Mouse (Mus musculus) induced T-regulatory cell, adult 2 months (primary cell): ENCODE results near the gene Arfip1.
"Not testable (repeated sequence)": the region's sequence is repeated elsewhere in the genome, so short reads cannot be mapped to it uniquely, and the experiment has no call there.

Experiments used
- DNase-seq: peaks from one replicate; pipeline ENCODE4 v3.0.0-alpha.2; 2012; ENCODE audit warnings: low read depth

Arfip1 gene

DNA sequence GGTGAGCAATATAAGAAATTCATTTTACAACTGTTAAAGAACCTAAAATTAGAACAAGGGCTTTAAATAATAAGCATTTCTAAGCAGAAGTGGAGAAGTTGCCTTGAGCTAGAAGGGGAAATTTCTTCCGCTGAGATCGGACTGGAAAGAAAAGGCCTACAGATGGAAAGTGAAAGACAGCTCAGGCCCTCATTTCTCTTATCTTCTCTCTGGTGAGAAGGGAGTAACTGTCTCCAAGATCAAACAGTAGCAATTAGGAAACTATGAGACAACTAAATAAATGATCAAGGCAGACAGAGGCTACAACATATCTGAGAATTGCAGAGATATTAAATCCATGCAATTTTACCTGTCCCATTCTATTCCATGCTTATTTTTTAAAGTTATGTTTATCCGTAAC, 11.9 kb downstream of the Arfip1 start:
- DNase-seq: peak; percentile 42

DNA sequence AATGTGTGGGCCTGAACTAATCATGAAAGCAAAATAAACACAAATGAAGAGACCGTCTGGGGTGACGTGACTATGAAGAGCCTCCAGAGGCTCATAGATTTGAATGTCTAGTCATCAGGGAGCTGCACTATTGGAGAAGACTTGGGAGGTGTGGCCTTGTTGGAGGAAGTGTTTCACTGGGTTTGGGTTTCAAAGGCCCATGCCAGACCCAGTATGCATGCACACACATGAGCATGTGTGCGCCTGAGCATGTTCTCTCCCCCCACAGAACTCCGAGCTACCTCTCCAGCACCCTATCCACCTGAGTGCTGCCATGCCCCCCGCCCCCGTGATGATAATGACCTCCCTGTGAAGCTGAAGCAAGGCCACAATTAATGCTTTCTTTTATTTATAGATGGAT, 12.8 kb downstream of the Arfip1 start:
- peak; percentile 30 for DNase-seq

DNA sequence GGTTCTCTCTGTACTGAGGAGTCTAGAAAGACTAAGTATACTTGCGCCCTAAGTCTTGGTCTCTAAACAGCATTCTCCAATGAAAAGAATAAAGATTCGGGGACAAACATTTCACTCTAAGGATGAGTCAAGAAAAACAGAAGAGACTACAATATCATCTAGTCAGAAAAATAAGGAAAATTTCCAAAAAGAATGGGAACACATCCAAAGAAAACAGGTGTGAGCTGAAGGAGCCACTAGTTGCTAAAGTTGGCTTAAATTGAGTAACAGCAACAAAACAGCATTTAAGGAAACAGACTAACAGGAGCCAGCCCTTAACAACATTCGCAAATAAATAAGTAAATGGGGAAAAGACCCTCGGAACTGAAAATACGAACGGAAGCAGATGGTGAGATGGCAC, 13.9 kb downstream of the Arfip1 start:
- no peak for DNase-seq

DNA sequence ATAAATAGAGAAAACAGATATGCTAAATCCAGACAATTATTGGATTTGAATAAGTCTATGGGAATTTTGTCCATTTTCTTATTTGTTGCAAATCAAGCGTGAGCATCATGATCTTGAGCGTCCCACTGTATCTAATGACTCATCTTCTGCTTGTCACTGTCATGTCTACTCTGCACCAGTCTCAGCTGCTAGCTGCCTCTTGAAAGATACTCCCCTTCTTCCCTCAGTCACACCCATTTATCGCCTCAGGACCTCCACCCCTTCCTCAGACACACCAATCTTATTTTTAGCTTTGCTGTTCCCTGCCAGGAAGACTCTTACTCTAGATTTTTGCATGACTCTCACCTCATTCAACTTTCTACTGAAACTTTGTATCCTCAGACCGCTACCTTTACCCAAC, 19.0 kb downstream of the Arfip1 start:
- DNase-seq: no peak

DNA sequence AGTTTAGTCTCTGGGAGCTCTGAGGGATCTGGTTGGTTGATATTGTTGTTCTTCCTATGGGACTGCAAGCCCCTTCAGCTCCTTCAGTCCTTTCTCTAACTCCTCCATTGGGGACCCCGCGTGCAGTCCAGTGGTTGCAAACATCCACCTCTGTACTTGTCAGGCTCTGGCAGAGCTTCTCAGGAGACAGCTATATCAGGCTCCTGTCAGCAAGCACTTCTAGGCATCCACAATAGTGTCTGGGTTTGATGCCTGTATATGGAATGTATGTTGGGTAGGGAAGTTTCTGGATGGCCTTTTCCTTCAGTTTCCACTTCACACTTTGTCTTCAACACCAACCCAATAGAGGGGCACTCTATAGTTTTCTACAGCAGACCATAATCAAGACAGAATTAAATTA, 19.5 kb downstream of the Arfip1 start:
- DNase-seq: not testable (repeated sequence)

DNA sequence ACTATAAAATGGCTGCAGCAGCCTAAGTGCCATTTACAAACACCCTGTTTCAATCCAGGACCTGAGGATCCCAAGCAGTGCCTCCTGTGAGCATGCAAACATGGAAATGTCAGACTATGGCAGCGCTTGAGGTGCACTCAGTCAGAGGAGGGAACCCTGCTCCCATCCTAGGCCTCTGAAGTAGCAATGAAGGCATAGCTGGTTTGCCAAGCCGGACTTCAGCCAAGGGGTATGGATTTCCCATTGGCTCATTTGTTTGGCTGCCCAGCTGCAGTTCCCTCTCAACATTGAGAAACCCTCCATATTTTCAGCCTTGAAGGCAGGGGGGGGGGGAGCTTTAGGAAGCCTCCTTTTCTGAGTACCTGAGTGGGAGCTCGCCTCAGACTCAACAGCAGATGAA, 24.1 kb downstream of the Arfip1 start:
- no peak for DNase-seq

DNA sequence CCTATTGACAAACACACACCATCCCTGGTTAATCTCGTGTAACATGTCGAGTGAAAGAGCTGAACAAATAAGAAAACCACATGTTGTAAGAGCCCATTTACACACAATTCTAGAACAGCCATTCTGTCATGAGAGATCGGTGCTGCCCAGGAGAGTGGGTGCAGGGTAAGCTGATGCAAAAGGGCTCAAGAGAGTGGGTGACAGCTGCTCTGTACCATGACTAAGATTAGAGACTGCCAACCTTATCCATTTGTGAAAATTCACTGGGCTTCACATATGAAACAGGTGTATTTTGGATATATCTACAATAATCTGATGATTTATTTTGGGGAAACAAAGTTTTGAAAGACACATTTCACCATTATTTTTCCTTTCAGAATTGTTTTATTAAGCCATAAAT, 26.6 kb downstream of the Arfip1 start:
- no peak for DNase-seq

DNA sequence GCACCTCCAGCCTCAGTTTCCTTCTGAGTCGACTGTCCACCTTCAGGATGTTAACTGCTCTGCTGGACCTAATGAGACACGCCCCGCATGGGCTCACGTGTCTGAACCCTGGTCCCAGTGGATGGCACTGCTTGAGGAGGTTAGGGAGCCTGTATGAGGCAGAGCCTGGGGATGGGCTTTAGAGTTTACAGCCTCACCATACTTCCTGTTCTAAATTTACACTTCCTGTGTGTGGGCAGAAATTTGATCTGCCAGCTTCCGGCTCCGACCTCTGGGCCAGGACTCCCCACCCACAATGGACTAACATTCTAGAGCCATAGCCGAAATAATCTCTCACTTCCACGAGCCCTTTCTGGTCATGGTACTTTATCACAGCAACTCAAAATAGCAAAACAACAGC, 35.2 kb downstream of the Arfip1 start:
- DNase-seq: peak; percentile 52

DNA sequence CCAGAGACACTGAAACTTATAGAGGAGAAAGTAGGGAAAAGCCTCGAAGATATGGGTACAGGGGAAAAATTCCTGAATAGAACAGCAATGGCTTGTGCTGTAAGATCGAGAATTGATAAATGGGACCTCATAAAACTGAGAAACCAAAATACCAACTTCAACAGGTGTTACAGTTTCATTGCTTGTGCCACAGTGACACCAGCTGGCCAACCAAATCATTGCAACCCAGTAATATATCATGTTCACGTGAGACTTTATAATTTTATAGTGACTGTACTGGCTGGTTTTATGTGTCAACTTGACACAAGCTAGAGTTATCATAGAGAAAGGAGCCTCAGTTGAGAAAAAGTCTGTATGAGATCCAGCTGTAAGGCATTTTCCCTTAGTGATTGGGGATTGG, 40.0 kb downstream of the Arfip1 start:
- DNase-seq: peak; percentile 80

DNA sequence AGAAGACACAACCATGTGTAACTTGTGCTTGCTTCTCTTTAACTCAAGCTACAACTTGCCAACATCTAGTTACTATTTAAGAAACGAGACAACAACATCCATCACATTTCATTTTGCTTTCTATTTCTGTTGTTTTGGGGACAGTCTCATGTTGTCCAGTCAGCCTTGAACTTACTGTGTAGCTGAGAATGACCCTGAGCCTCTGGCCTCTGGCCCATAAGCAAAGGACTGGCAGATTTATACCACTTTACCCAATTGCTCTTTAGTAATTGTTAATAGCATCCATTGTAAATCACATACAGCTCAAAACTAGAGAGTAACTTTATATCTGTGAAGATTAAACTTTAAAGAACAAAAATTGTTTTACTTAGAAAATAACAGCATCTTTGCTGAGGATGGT, 40.5 kb downstream of the Arfip1 start:
- no peak for DNase-seq

DNA sequence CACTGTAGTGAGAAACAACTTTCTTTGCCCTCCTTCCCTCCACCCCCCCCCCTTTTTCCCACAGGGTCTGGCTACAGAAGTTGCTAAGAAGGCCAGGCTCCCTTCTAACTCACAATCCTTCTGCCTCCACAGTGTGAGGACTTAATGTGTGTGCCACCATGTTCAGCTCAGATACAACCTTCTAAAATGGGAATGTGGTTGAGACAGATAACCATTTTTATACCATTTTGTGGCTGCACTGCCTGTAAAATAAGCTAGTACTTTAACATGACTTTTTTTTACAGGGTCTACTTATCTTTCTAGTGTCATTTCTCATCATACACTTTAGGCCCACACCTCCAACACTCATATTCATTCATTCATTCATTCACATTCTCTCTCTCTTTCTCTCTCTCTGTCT, 41.8 kb downstream of the Arfip1 start:
- DNase-seq: no peak

DNA sequence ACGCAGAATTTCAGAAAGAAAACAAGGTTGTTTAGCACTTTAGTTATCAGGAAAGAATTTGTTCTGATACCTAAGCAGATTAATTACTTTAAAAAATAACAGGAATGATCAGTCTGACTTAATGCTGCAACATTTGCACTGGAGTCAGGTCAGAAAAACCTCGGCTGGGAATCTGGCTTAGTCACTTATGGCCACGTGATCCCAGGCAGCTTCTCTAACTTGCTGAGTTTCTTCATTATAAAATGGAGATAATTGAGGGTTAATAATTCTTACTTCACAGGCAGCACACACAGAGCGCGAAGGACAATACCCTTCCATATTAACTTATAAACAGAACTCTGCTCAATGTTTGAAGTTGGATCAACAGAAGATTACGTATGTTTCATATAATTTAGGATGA, 45.4 kb downstream of the Arfip1 start:
- no peak for DNase-seq

DNA sequence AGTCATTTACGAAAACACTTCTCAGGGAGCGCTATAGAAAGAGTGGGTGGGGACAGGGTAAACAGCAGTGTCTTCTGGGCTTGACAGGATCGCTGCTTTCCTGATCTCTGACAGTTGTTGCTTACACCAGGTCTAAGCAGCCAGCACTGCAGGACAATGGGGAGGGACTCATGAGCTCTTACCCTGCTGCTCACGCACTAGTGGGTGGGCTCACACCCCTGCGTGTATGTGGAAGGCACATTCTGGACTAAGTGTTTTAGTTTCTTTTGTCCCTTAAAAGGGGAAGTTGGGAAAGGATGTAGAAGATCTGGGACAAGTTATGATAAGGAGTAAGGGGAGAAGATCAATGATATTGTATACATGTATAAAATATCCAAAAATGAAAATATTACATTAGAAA, 49.2 kb downstream of the Arfip1 start:
- DNase-seq: no peak

DNA sequence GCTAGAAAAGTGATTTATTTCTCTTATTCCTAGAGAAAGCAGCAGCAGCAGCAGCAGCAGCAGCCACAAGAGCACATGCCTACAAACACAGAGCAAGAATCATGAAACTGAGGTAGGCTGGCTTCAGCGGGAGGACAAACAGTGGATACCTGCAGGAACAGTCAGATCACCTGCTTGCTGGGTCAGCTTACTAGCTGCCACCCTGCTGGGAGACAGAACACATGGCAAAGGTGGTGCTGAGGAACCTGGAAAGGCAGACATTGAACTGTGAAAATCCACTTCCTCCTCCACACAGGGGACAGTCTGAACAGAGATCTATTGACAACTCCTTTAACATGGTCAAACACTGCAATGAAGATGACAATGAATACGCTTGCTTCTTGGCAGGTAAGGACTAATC, 53.4 kb downstream of the Arfip1 start:
- DNase-seq: no peak

DNA sequence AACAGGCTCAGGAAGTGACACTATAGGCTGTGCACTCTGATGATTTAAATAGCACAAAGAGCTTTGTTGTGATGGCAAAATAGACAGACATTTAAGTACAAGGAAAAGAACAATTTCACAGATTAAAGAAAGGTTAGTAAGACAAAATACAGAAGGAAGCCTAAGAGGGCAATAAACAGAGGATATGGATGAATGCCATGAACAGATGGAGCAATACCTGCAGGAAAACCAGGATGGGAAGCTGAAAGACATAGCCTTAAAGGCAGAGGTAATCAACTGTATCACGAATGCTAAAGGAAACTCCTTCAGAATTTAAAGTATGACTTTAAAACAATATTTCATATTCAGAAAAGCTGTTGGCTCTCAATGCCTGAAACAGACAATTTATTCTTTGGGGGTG, 57.5 kb downstream of the Arfip1 start:
- DNase-seq: no peak

DNA sequence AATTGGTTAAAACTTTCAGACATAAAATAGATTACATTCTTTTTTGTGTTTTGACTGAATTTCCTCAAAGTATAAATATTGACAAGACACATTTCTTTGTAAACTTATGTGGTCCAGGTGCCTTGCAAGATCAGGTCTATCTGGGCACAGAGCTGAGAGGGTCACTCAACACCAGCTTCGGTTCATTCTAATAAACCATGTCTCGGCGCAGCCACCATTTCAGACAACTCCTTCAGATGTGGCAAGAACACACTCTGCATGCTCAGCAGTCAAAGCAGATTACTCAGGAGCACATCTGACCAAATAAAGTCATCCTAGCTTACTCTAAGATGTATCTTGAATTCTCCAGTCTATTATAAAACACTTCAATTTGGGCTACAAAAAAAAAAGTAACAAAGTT, 66.3 kb downstream of the Arfip1 start:
- DNase-seq: no peak

DNA sequence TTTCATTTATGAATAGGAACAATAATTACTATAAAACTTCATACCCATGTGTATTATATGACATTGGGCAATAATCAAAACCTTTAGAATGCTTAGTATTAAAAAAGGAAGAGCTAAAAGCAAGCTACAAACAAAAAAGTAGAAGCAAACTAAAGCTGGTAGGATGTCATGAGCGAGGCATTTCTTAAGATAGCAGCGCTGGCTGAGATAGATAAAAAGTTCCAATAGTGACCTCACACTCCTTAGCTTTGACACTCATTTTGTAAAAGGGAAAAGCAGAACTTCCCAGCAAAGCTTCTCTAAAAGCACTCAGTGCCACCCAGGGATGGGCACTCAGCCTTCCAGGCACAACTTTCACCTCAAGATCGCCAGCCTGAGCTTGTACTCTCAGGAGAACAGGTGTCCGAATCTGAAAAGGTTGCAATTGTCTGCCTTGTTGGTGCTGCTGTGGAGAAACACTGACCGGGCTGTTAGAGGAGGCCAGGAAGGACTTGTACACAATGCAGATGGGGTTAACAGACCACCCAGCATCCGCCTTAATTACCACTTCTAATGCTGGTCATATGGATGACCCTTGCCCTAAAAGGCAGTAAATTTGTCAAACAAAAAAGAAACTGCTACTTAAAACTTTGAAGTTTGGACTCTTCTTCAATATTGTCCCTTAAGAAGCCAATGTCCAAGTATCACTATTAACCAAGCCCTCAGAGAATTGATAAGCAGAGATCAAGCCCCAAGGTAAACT, 69.5 kb downstream of the Arfip1 start:
- no peak for DNase-seq

DNA sequence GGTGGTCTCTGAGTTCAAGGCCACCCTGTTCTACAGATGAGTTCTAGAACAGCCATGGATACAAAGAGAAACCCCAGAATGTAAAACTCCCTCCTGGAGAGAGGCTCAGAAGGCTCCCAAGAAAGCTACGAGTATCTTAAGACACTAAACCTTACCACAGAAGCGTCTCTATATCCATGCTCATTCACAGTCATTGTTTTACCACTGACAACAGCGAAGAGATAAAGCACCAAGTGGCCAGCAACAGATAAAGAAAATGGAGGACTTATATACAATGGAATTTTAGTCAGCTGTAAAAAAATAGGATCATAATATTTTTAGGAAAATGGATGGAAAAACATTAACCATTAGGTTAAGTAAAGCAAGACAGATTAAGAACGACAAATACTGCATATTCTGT, 77.2 kb downstream of the Arfip1 start:
- DNase-seq: no peak

DNA sequence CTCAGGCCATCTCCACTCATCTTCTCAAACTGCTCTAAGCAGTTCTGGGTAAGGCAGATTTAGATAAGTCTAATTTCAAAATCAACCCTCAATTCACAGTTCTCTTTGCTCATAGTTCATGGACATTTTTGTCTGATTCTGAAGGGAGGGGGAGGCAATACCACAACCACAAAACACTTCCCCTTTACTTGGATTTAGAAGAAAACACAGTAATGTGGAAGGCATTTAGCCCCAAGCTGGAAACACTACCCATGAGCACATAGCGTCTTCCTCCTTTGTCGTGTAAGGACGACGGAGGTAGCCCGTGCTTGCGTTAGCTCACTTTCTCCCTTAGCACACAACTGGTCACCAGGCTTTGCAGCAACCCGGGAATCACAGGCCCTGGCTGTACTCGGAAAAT, 78.1 kb downstream of the Arfip1 start:
- no peak for DNase-seq

DNA sequence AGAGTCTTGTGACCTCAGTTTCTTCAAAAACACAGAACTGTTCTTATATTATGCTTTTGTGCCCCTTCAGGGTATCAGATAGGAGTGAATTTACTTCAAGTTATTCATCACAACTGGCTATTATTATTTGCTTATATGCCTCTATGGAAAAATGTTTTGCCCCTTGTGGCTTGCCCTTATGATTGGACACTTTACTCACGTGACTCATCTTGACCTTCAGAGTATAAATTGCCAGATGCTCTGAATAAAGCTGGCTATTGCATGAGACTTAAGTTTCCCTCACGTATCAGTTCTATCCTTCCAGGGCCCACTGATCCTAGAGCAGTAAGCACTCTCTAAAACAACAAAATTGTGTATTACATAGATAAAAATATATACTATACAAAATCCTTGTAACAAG, 80.3 kb downstream of the Arfip1 start:
- no peak for DNase-seq

DNA sequence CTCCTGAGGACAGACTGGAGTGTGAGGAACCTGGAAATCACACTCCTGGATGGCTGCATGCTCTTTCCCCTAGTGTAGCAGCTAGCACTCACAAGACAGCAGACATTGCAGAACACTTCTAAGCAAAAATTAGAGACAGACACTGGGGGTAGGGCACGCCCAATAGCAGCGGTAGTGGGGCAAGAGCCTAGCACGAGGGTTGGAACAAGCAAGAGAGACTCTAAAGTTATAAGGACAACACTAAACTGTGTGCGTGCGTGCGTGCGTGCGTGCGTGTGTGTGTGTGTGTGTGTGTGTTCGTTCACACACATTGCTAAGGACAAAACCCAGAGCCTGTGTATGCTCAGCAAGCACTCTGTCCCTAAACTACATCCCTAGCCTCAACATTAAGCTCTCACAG, 81.9 kb downstream of the Arfip1 start:
- no peak for DNase-seq

DNA sequence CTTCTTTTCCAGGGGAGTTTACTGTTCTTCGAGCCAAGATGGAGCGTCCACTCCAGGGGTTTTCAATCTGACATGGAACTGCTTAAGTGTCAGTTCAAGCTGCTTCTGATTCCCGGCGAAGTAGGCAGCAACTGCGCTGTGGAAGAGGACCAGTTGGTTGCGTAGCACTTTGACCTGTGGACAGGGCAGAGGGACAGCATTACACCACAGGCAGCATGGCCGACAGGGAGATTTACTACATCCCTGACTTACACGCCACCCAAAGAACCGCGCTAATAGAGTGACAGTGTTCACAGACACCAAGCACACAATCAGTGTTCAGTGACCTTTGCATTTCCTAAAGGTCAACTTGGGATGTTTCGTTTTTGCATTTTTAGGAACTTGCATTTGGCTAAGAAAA, 84.7 kb downstream of the Arfip1 start:
- no peak for DNase-seq

DNA sequence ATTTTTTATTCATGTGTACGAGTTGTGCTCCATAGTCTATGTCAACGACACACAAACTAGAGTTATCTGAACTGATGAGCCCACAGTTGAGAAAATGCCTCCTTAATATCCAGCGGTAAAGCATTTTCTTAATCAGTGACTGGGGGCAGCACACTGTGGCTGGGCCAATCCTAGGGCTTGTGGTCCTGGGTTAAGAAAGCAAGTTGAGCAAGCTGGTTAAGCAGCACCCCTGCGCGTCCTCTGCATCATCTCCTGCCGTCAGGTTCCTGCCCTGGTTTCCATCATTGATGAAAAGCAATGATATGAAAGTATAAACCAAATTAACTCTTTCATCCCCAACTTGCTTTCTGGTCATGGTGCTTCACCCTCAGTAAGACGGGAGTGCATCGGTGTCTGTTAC, 89.8 kb downstream of the Arfip1 start:
- no peak for DNase-seq

DNA sequence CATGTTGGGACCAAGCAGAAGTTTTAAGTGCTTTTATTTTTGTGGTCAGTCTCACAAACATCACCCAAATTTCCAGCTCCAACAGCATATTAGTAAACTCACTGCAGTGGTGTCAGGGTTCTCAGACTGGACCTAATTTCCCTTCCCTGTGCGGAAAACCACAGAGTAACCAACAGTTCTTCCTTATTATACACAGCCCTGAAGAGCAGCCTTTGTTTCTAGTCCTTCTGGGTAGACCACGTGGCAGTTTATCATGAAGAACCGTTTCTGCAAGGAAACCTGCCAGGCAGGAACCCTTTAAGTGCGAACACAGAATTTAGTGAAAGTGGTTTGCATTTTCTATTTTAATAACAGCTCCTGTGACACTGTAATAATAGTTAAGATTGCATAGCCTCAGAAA, 90.3 kb downstream of the Arfip1 start:
- DNase-seq: no peak

DNA sequence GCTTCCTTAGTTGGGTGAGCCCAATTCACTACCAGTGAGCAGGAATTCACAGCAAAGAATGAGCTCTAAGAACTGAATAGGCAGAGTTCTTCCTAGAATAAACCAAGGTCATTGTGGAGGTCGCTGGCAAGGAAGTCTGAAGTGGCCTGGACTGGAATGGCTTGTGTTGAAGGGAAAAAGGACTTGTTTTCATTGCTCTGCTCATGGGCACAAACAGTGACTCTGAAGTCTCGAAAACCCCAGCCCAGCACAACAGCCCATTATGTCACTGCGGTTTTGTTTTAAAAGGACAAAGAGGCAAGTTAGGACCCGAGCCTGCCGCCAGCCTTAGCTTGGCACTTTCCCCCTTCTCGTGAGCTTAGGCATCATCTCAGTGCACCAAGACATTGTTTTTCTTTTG, 93.7 kb downstream of the Arfip1 start:
- no peak for DNase-seq
